Mouse (Mus musculus): ENCODE results near the gene Hmgcl. TPM values are rescaled to one million over a fixed set of nuclear protein-coding genes. Genes with fewer than 3 reads are reported as not detected.
A peak's percentile ranks its signal among the peaks of the same experiment; 100 is the strongest.

Gene Hmgcl
- polyA plus RNA-seq, 1 experiment from 2014 or later: 65.4 TPM

DNA sequence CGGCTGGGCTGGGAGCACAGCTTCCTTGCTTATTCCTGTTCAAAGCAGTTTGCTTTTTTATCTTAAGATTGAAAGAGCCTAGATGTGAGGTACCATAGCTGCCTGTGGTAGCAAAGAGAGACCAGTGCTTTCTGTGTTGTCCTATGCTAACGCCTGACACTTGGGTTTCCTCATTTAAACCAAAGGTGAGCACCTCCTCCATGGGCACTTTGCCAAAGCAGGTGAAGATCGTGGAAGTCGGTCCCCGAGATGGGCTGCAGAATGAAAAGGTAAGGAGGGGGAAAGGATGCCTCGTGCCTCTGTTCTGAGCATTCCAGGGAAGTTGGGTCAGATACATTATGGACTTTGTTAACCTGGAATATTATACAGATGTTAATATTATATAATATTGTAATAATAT is 4.1 kb downstream of the Hmgcl start:
- Histone ChIP-seq H3K4me3 (no peak overlapping the region), H3K4me1 (peaks cover 23% of the 10 kb centered on the region), H3K27me3 (ENCODE audit: poor library complexity, severe bottlenecking) (no peaks in the 10 kb centered on the region), H3K9me3 (peaks cover 7% of the 10 kb centered on the region; the same call in 1 of the 2 replicates), H3K36me3 (replicated peaks) (peaks cover 35% of the 10 kb centered on the region), H3K27ac (no peak overlapping the region)
- DNase-seq (ENCODE audit: extremely low spot score, low spot score): no peak
- WGBS: 93% methylated on average over 6 of the region's 6 CpGs

DNA sequence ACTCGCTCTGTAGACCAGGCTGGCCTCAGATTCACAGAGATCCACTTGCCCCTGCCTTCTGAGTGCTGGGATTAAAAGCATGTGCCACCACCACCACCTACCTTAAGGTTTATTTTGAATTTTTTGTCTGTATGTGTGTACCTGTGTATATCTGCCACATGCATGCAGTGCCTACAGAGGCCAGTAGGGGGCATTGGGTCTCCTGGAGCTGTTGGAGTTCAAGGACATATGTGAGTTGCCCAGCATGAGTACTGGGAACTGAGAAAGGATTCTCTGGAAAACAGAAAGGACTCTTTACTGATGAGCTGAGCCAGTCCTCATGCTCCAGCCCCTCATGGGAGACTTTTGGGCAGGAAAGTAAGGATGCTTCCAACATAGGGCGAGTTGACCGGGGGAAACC is 5.3 kb downstream of the Hmgcl start:
- WGBS: 91% methylated on average over 3 of the region's 3 CpGs
- no peak overlapping the region for H3K27ac ChIP-seq
- DNase-seq (ENCODE audit: extremely low spot score, low spot score): no peak
- peaks cover 7% of the 10 kb centered on the region; the same call in 1 of the 2 replicates for H3K9me3 ChIP-seq
- H3K36me3 ChIP-seq (replicated peaks): peaks cover 46% of the 10 kb centered on the region
- H3K4me3 ChIP-seq: no peak overlapping the region
- H3K27me3 ChIP-seq (ENCODE audit: poor library complexity, severe bottlenecking): no peaks in the 10 kb centered on the region
- peaks cover 14% of the 10 kb centered on the region for H3K4me1 ChIP-seq

DNA sequence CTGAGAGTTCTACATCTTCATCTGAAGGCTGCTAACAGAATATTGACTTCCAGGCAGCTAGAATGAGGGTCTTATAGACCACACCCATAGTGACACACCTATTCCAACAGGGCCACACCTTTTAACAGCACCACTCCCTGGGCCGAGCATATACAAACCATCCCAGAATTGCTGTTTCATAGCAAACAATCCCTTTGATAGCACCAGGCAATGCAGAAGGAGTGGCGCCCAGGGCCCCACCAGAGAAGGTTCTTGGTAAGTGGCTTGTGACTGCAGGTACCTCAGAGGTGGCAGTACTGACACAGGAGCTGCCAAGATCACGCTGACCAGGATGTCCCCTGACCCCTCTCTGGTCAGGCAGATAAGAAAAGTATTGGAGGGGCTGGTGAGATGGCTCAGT is 6.9 kb downstream of the Hmgcl start:
- no peaks in the 10 kb centered on the region for H3K27me3 ChIP-seq (ENCODE audit: poor library complexity, severe bottlenecking)
- H3K4me3 ChIP-seq: no peak overlapping the region
- H3K4me1 ChIP-seq: peaks cover 9% of the 10 kb centered on the region; the same call in 1 of the 2 replicates
- no peak for DNase-seq (ENCODE audit: extremely low spot score, low spot score)
- H3K36me3 ChIP-seq (replicated peaks): peaks cover 57% of the 10 kb centered on the region
- H3K27ac ChIP-seq: no peak overlapping the region
- 86% methylated on average over 3 of the region's 3 CpGs for WGBS
- H3K9me3 ChIP-seq: peaks cover 7% of the 10 kb centered on the region; the same call in 1 of the 2 replicates

DNA sequence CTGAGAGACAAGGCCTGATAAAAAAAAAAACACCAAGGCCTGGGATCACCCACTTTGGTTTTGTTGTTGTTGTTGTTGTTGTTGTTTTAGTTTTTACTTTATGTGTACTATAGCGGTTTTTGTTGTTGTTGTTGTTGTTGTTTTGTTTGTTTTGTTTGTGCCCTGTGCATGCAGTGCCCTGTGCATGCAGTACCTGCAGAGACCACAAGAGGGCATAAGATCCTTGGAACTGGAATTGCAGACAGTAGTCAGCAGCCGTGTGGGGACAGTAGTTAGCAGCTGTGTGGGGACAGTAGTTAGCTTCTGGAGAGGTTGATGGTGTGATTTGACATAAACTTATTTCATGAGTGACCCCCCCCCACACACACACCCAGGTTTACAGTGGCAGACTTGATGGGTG is 8.0 kb downstream of the Hmgcl start:
- 22% methylated on average over 2 of the region's 2 CpGs for WGBS
- H3K4me1 ChIP-seq: peaks cover 14% of the 10 kb centered on the region; the same call in 1 of the 2 replicates
- H3K36me3 ChIP-seq (replicated peaks): peaks cover 68% of the 10 kb centered on the region

DNA sequence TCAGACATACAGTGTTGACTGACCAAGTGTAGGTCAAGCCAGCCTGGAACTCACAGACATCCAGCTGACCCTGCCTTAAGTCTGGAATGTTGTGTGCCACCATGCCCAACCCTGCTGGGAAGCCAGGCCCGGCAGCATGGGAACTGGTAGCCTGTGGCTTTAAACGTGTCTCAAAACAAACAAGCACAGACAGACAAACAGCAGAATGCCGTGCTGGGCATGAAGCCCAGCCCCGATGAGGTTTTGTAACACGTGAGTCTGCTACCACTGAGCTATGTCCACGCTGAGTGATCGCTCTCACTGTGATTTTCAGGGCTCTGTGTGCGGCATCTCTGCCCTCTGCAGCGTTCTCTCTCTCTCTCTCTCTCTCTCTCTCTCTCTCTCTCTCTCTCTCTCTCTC is 9.6 kb downstream of the Hmgcl start:
- Histone ChIP-seq H3K4me1 (peaks cover 11% of the 10 kb centered on the region; the same call in 1 of the 2 replicates), H3K36me3 (replicated peaks) (peaks cover 78% of the 10 kb centered on the region), H3K9me3 (peaks cover 7% of the 10 kb centered on the region; the same call in 1 of the 2 replicates), H3K27ac (no peak overlapping the region), H3K27me3 (ENCODE audit: poor library complexity, severe bottlenecking) (no peaks in the 10 kb centered on the region), H3K4me3 (no peak overlapping the region)
- no peak for DNase-seq (ENCODE audit: extremely low spot score, low spot score)
- WGBS: 91% methylated on average over 9 of the region's 9 CpGs

More for the DNA sequence above, 8.0 kb downstream of the Hmgcl start:
- no peak overlapping the region for H3K4me3 ChIP-seq
- no peaks in the 10 kb centered on the region for H3K27me3 ChIP-seq (ENCODE audit: poor library complexity, severe bottlenecking)
- H3K27ac ChIP-seq: no peak overlapping the region
- DNase-seq (ENCODE audit: extremely low spot score, low spot score): peak; percentile 74
- peaks cover 7% of the 10 kb centered on the region; the same call in 1 of the 2 replicates for H3K9me3 ChIP-seq

DNA sequence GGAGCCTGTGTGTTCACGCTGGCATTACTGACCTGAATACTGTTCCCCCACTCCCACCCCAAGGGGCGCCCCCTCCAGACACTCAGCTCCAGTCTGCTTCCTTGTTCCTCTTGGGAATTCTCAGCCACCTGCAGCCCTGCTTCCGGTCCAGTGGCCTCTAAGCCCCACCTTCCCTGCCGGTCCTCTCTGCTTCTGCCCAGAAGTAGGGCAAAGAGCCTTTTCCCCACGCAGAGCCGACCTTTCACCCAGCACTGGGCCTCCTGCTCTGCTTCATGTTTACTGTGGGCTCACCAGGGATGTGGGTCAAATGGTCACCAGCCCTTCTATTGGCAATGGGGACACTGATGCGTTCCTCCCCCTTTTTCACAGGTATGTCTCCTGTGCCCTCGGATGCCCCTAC is 12.1 kb downstream of the Hmgcl start:
- WGBS: 61% methylated on average over 8 of the region's 8 CpGs
- DNase-seq (ENCODE audit: extremely low spot score, low spot score): no peak
- peaks cover 55% of the 10 kb centered on the region for H3K36me3 ChIP-seq (replicated peaks)

DNA sequence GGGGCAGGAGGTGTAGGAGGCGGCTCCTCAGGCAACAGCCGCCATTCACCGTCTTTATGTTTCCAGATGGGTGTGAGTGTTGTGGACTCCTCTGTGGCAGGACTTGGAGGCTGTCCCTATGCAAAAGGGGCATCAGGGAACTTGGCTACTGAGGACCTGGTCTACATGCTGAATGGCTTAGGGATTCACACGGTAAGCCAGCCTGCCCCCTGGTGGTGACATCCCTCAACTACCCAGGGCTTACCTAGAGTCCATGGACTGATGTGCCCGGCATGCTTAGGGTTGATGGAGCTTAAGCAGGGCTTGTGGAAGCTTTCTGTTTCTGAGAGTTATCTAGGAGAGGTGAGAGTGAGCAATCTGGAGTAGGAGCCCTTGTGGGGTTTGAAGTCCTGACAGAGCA is 14.5 kb downstream of the Hmgcl start:
- 0 out of 2 replicates have a peak, but pooled peaks cover 6% of the 10 kb centered on the region for H3K27me3 ChIP-seq (ENCODE audit: poor library complexity, severe bottlenecking)
- no peaks in the 10 kb centered on the region for H3K9me3 ChIP-seq
- WGBS: 29% methylated on average over 5 of the region's 5 CpGs
- no peak overlapping the region for H3K4me3 ChIP-seq
- DNase-seq (ENCODE audit: extremely low spot score, low spot score): peak; percentile 79
- H3K36me3 ChIP-seq (replicated peaks): peaks cover 49% of the 10 kb centered on the region
- peaks cover 39% of the 10 kb centered on the region for H3K4me1 ChIP-seq
- H3K27ac ChIP-seq: no peak overlapping the region

More for the DNA sequence above, 12.1 kb downstream of the Hmgcl start:
- Histone ChIP-seq H3K4me1 (peaks cover 21% of the 10 kb centered on the region), H3K27me3 (ENCODE audit: poor library complexity, severe bottlenecking) (no peaks in the 10 kb centered on the region), H3K9me3 (no peaks in the 10 kb centered on the region), H3K4me3 (no peak overlapping the region), H3K27ac (no peak overlapping the region)

DNA sequence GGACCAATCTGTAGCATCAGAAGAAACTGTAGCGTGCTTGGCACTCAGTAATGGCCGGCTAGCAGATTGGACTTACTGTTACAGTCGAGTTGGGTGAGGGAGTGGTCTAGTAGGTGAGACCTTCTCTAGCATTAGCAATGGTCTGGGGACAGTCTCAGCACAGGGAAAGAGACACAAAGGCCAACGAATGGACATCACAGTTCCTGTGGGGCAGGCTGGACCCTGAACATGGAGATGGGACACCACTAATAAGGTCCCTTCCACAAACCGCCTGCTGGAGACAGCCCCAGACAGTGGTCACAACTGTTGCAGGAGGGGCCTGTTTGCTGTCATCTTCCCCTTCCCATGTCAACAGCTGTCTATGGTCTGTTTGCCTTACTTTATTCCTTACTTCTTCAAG is 15.5 kb downstream of the Hmgcl start:
- 91% methylated on average over 5 of the region's 5 CpGs for WGBS
- peaks cover 40% of the 10 kb centered on the region for H3K4me1 ChIP-seq
- H3K9me3 ChIP-seq: no peaks in the 10 kb centered on the region
- H3K27ac ChIP-seq: no peak overlapping the region
- H3K36me3 ChIP-seq (replicated peaks): peaks cover 49% of the 10 kb centered on the region
- no peak for DNase-seq (ENCODE audit: extremely low spot score, low spot score)
- H3K4me3 ChIP-seq: no peak overlapping the region
- 0 out of 2 replicates have a peak, but pooled peaks cover 6% of the 10 kb centered on the region for H3K27me3 ChIP-seq (ENCODE audit: poor library complexity, severe bottlenecking)

DNA sequence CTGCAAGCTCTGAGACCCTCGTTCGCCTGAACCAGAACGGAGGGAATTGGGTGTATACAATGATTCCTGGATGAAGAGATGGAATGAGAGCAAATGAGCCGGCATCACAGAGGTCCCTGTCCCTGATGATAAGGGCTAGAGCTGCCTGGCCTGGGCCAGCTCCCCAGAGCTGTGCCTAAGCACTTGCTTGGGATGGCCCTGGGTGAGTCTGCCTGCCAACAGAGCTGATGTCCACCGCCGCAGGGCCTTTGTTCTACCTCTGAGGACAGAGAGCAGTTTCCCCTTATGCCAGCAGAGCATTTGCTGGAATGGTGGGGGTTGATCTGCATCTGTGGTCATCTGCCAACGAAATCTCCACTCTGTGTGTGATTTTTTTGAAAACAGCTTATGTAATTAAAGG is 15.9 kb downstream of the Hmgcl start:
- H3K4me3 ChIP-seq: peak overlapping the region; percentile 85
- H3K27me3 ChIP-seq (ENCODE audit: poor library complexity, severe bottlenecking): 0 out of 2 replicates have a peak, but pooled peaks cover 6% of the 10 kb centered on the region
- H3K9me3 ChIP-seq: no peaks in the 10 kb centered on the region
- peaks cover 53% of the 10 kb centered on the region for H3K36me3 ChIP-seq (replicated peaks)
- no peak overlapping the region for H3K27ac ChIP-seq
- H3K4me1 ChIP-seq: peaks cover 40% of the 10 kb centered on the region
- DNase-seq (ENCODE audit: extremely low spot score, low spot score): no peak
- 92% methylated on average over 7 of the region's 7 CpGs for WGBS

DNA sequence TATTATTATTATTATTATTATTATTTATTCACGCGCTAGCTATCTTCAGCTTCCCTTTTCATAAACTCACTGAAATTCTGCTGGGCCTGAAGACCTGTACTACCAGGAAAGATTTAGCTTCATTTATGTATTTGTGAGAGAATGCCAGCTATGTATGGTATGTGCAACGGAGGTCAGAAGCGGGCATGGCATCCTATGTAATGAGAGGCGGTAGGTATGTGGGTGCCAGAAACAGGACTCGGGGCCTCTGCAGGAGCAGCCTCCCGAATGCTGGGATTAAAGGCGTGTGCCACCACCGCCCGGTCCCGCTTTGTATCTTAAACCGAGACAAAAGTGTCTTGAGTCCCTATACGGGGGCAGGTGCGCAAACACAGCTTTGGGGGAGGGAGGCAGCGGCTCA is 16.7 kb downstream of the Hmgcl start:
- H3K36me3 ChIP-seq (replicated peaks): peaks cover 55% of the 10 kb centered on the region
- WGBS: 6% methylated on average over 15 of the region's 15 CpGs

DNA sequence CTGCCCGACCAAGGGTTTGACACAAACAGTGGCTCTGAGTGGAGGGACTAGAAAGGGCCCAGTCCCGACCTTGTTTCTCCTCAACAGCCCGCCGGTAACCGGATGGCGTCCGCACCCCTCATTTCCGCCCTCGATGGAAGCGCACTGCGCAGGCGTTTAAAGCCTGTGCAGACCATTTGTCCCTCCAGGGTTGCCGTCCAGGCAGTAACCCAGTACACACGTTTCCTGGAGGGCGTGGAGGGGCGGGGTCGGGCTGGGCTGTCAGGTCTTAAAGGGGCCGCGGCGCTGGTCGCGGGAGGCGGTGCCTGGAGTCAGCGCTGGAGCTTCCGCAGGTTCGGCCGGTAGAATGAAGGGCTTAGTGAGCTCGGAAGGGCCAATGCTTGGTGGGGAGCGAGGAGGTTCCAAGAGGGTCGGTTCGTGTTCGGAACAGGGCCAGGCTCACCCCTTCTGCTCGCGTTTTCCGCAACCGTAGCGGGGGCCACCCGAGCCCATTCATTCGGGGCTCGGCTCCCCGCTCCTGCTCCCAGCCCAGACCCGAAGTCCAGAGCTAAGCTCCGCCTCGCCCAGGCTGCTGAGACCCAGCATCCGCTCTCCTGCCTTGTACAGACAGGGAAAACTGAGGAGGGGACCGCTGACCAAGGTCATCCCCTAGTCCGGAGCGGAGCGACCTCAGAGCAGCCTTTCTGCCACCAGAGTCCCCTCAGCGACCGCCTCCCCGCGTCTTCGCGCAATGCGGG is 17.4 kb downstream of the Hmgcl start, which contains the start of gene Gale:
Gene Gale, plus strand, starts transcription at position 271 of the 737 bp plus-strand sequence.
- Histone ChIP-seq H3K9me3 (no peaks in the 10 kb centered on the region), H3K27me3 (ENCODE audit: poor library complexity, severe bottlenecking) (0 out of 2 replicates have a peak, but pooled peaks cover 6% of the 10 kb centered on the region), H3K4me3 (peak within 1 kb of the TSS; percentile 85), H3K4me1 (peaks cover 37% of the 10 kb centered on the region), H3K27ac (peak within 1 kb of the TSS; percentile 92), H3K36me3 (replicated peaks) (peaks cover 55% of the 10 kb centered on the region)
- DNase-seq (ENCODE audit: extremely low spot score, low spot score): peak; percentile 97
- WGBS: under 1% methylated on average over 56 of the region's 56 CpGs

More for the DNA sequence above, 16.7 kb downstream of the Hmgcl start:
- H3K9me3 ChIP-seq: no peaks in the 10 kb centered on the region
- 0 out of 2 replicates have a peak, but pooled peaks cover 6% of the 10 kb centered on the region for H3K27me3 ChIP-seq (ENCODE audit: poor library complexity, severe bottlenecking)
- peak overlapping the region; percentile 85 for H3K4me3 ChIP-seq
- peaks cover 39% of the 10 kb centered on the region for H3K4me1 ChIP-seq
- H3K27ac ChIP-seq: peak overlapping the region; percentile 92
- no peak for DNase-seq (ENCODE audit: extremely low spot score, low spot score)

DNA sequence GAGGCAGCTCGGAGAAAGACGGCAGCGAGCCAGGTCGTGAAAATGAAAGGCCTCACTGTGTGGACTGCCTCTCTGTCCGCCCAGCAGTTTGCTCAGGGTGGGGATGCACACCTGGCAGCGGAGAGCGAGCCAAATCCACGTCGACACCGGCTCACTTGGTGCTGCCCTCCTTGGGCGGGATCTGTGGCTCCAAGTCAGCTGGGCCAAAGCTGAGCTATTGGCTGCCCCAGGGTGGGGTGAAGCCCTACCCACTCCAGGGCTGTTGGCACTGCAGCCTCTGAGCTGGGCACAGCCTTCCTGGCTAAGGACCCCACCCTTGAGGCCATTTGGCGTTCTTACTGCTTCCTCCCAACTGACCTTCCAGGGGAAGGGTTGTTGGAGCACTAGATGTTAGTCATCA is 18.2 kb downstream of the Hmgcl start:
- H3K36me3 ChIP-seq (replicated peaks): peaks cover 56% of the 10 kb centered on the region
- peak overlapping the region; percentile 92 for H3K27ac ChIP-seq
- H3K9me3 ChIP-seq: no peaks in the 10 kb centered on the region
- H3K4me1 ChIP-seq: peaks cover 38% of the 10 kb centered on the region
- DNase-seq (ENCODE audit: extremely low spot score, low spot score): no peak
- 0 out of 2 replicates have a peak, but pooled peaks cover 6% of the 10 kb centered on the region for H3K27me3 ChIP-seq (ENCODE audit: poor library complexity, severe bottlenecking)
- H3K4me3 ChIP-seq: peak overlapping the region; percentile 85
- 5% methylated on average over 12 of the region's 12 CpGs for whole genome bisulfite sequencing

DNA sequence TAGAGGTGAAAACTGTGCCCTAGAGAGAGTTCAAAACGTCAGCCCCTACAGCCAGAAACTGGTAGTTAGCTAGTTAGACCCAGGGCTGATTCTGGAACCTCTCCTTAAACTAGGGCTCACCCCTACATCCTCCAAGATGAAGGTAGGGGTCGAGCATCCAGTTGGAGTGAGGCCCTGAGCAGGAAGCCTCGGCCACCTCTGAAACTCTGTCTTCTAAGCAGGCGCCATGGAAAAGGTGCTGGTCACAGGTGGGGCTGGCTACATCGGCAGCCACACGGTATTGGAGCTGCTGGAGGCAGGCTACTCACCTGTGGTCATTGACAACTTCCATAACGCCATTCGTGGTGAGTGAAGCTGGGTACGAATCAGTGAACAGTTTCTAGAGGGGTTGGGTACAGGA is 18.9 kb downstream of the Hmgcl start:
- Histone ChIP-seq H3K27ac (no peak overlapping the region), H3K27me3 (ENCODE audit: poor library complexity, severe bottlenecking) (0 out of 2 replicates have a peak, but pooled peaks cover 6% of the 10 kb centered on the region), H3K36me3 (replicated peaks) (peaks cover 57% of the 10 kb centered on the region)

More for the DNA sequence above, 18.9 kb downstream of the Hmgcl start:
- WGBS: 89% methylated on average over 9 of the region's 9 CpGs
- no peak for DNase-seq (ENCODE audit: extremely low spot score, low spot score)
- no peaks in the 10 kb centered on the region for H3K9me3 ChIP-seq
- peaks cover 38% of the 10 kb centered on the region for H3K4me1 ChIP-seq
- no peak overlapping the region; the same call in 1 of the 2 replicates for H3K4me3 ChIP-seq

Measured in forebrain, embryonic 10.5 days (tissue).